Mouse (Mus musculus) adrenal gland, postnatal 10 days (tissue): ENCODE results near the gene Thsd7a. TPM values are rescaled to one million over a fixed set of nuclear protein-coding genes. Genes with fewer than 3 reads are reported as not detected.
A peak's percentile ranks its signal among the peaks of the same experiment; 100 is the strongest.

ENCODE experiments used
- DNase-seq: peaks from one replicate; pipeline ENCODE4 v3.0.0; 2021; ENCODE audit warnings: mixed read lengths
- total RNA-seq, 2 experiments: library from RNA; stranded (reverse); gene quantifications; 2 replicates each; pipeline ENCODE4 v1.2.3; 2021

The Thsd7a gene
- total RNA-seq, 2 experiments from 2014 or later, result 10.2 to 11.0 TPM

- DNase-seq, result no peak
Observed at GRCm38 (mm10) chr6:12503867-12504266, 245.3 kb downstream of the Thsd7a start.

- no peak for DNase-seq
Observed at GRCm38 (mm10) chr6:12500888-12501287, 248.3 kb downstream of the Thsd7a start.

GRCm38 (mm10) chr6:12499866-12500265 lies 249.3 kb downstream of the Thsd7a start:
- DNase-seq, result no peak

GRCm38 (mm10) chr6:12493571-12493970 lies 255.6 kb downstream of the Thsd7a start:
- DNase-seq, result no peak

- DNase-seq, result no peak
Observed at GRCm38 (mm10) chr6:12488882-12489281, 260.3 kb downstream of the Thsd7a start.

- no peak for DNase-seq
Observed at GRCm38 (mm10) chr6:12481527-12482163, 267.6 kb downstream of the Thsd7a start.

- no peak for DNase-seq
Observed at GRCm38 (mm10) chr6:12478359-12478758, 270.9 kb downstream of the Thsd7a start.

GRCm38 (mm10) chr6:12470935-12471334 lies 278.3 kb downstream of the Thsd7a start:
- DNase-seq, result no peak

GRCm38 (mm10) chr6:12467339-12468124 lies 281.7 kb downstream of the Thsd7a start:
- no peak for DNase-seq

- DNase-seq, result no peak
Observed at GRCm38 (mm10) chr6:12458841-12459240, 290.4 kb downstream of the Thsd7a start.

GRCm38 (mm10) chr6:12457451-12457850 lies 291.8 kb downstream of the Thsd7a start:
- DNase-seq, result no peak

- no peak for DNase-seq
Observed at GRCm38 (mm10) chr6:12454876-12455485, 294.2 kb downstream of the Thsd7a start.

- DNase-seq, result no peak
Observed at GRCm38 (mm10) chr6:12454132-12454531, 295.1 kb downstream of the Thsd7a start.

- DNase-seq, result peak; percentile 78
Observed at GRCm38 (mm10) chr6:12448851-12449250, 300.4 kb downstream of the Thsd7a start.

- no peak for DNase-seq
Observed at GRCm38 (mm10) chr6:12445486-12445885, 303.7 kb downstream of the Thsd7a start.

GRCm38 (mm10) chr6:12439561-12439960 lies 309.6 kb downstream of the Thsd7a start:
- no peak for DNase-seq

GRCm38 (mm10) chr6:12419070-12419469 lies 330.1 kb downstream of the Thsd7a start:
- no peak for DNase-seq

GRCm38 (mm10) chr6:12416976-12417375 lies 332.2 kb downstream of the Thsd7a start:
- DNase-seq, result no peak

- DNase-seq, result peak; percentile 7
Observed at GRCm38 (mm10) chr6:12404441-12404840, 344.8 kb downstream of the Thsd7a start.

- DNase-seq, result no peak
Observed at GRCm38 (mm10) chr6:12402996-12403395, 346.2 kb downstream of the Thsd7a start.

- DNase-seq, result no peak
Observed at GRCm38 (mm10) chr6:12397776-12398522, 351.3 kb downstream of the Thsd7a start.

GRCm38 (mm10) chr6:12393574-12394380 lies 355.4 kb downstream of the Thsd7a start:
- DNase-seq, result peak; percentile 9
